Mouse (Mus musculus) urinary bladder, postnatal 25 days (tissue): ENCODE data around the gene Izumo1r.
"Not testable (repeated sequence)": the region's sequence is repeated elsewhere in the genome, so short reads cannot be mapped to it uniquely, and the experiment has no call there.

Experiments
- DNase-seq: peaks from one replicate; pipeline ENCODE4 v3.0.0; 2022; ENCODE audit warnings: low spot score

The Izumo1r gene

DNA sequence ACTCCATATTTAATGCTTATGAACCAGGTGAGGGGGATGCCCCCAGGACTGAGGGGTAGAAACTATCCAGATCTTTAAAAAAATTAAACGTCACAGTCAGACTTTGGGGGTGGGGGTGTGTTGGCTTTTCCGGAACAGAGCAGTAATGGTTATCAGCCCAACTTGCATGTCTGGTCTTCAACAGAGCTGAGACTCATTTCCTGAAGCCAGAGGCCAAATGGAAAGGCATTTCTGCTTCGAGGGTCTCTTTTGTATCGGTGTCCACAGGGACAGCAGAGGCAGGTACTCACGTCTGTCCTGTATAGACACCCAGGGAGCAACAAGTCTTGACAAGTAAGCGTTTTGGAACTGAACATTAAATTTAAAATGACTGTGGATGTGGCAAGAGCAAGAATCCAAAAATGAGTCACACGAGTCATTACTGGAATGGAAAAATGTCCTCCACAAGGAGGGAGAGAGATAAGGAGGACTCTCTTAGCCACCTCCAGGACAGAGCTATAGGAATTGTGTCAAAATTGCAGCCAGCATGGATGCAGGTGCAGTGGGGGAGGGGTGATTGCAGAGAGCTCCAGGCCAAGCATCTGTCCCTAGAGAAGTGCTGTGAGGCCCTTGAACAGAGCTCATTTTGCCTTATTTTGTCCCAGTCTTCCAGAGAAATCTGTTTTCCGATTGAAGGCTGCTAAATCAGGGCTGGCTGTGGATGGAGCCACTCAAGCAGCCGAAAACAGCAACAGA lies 1.2 kb upstream of the Izumo1r start:
- no peak for DNase-seq

DNA sequence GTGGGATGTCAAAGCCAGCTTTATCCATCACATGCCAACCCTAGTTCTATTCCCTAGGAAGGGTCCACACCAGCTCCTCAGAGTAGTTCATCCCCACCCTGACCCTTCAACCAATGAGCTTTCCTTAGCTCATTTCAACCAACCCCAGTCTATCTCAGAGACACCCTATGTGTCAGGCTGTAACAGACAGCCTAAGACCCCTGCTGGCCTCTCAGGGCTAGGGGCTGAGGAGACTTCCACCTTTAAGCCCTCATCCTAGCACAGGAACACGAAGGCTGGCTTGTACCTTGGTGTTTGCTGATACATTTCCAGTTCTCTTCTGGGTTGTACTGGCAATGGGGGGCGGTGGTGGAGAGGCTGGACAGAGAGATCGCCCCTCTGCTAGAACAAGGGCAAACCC lies 743 bp downstream of the Izumo1r start:
- DNase-seq = no peak

DNA sequence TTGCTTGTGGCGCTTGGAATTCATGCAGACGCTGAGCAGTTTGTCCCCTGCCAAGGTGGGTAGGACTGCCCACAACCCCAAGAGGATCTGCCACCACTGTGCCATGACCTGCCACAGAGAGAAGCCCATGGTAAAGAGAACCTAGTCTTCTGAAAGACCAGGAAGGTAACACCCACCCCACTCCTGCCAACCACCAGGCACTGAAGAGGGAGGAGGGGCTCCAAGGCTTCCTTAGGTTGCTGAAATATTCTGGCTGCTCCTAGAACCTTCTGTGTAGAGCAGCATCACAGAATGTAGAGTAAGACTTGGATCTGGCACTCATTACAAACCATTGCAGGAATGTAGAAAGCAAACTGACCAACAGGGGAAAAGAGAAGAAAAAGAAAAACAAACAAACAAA lies 1.3 kb downstream of the Izumo1r start:
- DNase-seq = no peak

DNA sequence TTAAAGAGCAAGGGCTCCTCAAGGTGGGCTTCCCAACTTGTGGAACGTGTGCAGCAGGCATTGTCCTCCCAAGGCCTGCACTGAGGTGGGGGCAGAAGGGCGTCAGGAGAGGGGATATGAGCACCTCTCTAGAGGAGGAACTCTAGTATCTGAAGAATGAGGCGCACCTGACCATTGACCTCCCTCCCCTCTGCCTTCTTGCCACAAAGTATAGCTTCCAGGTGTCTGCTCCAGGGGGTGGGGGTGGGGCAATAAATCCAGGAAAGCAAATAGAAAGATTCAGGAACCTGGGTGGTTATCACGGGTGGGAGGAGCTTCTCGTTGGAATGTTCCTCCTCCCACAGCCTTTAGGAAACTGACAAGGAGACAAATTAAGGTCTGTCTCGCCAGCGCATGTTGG lies 2.0 kb downstream of the Izumo1r start:
- DNase-seq = no peak

DNA sequence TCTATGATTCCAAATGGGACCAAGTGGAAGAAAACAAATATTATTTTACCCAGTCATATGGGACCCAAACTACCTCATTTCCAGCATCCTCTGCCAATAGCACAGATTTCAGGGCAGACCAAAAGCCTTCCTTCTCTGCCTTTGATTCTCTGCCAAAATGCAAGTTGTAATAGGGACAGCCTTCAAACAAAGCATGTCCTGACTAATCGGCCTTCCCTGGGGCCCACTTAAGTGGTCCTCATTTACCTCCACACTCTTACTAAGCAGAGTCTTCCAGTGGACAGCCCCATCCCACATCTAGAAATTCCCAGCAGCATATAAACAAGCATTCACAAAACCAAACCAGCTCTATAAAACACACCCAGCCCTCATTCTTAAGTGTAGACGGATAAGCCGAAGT lies 6.6 kb downstream of the Izumo1r start:
- DNase-seq = no peak

DNA sequence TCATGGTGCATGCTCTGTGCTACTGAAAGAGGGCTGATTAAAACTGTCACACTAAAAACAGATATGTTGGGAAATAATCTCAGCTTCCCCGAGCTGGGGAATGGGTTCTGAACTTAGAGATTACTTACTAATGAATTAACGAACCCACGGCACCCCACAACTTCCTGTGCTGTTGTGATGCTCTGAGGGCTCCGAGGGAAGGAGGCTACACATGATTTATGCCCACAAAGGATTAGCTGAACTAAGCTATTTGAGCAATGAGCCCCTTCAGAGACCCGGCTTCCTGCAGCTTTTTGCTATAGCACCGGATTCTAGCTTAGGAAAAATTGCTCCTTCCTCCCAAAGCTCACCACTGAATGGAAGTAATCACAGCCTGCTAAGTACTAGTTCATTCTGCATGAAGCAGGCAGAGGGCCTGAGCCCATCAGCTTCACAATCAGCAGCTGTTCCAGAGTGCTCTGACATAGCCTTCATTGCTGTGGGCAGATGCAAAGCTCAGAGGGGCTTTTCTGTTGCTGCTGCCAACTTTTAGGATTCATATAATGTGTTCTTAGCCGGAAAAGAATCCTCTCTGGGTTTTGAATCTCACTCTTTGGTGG lies 8.4 kb downstream of the Izumo1r start:
- no peak for DNase-seq

DNA sequence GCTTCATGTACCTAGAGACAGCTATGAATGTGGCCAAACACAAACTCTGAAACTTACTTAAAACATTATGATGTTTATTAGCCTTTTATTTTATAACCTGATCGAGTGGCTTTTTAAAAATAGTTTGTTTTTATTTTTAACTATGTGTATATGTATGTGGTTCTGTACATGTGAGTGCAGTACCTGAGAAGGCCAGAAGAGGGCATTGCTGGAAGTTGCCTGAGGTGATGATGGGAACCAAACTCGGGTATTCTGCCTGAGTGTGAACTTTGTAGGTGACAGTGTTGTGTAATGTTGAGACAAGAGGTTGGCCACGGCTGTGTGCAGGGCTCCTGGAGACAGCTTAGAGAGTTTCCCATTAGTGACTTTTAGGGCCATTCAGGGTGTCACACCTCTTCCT lies 9.1 kb downstream of the Izumo1r start:
- no peak for DNase-seq

DNA sequence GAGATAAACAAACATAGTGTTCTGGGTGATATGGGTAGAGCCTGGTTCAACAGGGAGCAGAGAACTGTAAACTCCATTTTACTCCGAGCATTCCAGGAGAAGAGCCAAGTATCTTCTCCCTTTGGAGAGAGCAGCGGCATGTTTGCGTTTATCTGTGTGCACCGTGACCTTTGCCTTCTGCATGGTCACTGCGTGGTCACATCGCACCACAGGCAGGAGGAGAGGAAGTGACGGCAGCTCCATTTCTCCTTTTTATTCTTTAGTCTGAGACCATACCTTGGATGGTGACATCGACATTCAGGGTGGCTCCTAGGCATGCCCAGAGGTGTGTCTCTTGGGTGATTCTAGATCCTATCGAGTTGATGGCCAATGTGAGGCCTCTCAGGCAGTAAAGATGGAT lies 10.4 kb downstream of the Izumo1r start:
- no peak for DNase-seq

DNA sequence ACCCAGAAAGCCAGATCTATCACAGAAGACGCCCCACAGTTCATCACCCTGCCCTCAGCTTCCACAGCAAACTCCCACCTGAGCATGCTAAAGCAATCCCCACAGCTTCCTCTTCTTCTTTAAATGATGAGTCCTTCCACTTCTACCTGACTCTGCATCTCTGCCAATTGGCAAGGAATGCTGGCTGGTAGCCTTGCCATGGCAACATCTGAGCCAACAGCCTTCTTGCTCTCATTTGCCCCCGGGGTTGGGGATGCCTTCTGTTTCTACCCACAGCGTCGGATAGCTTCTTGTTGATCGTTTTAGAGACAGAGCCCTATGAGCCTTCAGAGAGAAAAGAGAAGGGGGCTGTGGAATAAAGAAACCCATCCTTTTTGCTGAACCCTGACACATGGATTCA lies 11.9 kb downstream of the Izumo1r start:
- DNase-seq = no peak

DNA sequence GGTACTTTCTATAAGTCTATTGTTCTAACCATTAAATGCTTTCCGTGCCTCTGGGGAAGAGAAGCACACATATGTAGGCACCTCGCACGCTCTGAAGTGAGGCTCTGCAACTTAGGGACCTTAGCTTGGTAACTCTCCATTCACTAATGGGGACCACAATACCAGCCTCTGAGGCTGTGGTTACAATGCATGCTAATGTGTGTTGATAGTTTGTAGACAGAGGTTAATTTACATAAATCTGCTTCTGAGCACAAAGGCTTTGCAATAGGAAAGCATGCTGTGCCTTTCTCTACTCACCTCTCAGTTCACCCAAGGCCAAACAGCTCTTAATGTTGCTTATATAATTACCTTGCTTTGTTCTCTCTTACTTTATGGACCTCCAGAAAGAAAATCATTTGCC lies 13.1 kb downstream of the Izumo1r start:
- DNase-seq = no peak

DNA sequence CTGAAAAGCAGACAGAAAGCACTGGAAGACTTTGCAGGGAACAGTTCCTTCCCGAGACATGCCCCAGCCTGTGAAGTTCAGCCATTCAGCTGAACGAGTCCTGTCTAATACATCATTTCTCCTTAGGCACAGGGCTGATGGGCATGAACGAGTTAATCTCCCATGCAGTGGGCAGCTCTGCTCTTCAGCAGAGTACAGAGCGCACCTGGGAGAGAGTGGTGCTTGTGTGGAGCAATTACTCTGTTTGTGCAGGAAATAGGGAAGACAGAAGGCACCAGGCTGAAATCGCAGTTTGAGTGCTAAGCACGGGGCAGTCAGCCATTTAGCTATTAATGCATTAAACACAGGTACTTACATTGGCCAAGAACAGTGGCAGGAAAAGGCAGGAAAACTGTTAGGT lies 15.1 kb downstream of the Izumo1r start:
- DNase-seq = no peak

DNA sequence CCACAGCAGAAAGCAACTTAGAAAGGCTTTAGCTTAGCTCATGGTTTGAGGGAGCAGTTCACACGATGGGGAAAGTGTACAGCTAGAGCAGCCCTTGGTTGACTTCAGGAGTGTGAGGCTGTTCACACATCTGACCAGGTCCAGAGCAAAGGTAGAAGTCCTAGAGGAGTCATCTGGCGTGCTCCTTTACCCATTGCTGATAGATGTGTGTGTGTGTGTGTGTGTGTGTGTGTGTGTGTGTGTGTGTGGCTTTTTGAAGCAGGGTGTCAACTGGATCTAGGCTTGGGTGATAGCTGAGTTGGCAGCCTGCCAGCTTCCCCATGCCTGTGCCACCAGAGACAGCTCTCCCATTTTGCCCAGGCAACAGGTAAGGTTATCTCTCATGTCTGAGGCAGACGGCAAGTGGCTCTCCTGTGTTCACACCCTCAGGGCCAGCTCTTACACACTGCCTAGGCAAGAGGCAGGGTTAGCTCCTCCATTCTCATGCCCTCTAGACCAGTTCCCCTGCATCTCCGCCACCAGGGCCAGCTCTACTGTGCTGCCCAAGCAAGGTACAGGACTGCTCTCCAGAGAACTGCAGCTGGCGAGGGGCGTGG lies 15.9 kb downstream of the Izumo1r start:
- no peak for DNase-seq

DNA sequence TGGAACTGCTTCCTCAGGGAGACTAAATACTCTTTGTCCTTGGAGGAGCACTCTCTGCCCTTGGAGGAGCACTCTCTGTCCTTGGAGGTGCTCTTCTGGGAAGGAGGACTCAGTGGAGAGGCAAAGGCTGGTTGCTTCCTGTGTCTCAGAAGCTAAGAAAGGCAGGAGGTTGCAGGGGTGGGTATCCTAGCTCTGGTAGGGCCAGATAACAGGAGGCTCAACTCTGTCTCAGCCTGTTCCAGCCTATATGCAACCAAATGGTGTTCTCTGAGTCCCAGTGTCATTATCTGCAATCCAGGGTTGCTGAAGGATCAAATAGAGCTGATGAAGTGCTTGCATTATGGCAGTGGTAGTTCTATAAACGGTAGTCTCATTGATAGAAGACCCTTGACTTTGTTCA lies 17.8 kb downstream of the Izumo1r start:
- no peak for DNase-seq

DNA sequence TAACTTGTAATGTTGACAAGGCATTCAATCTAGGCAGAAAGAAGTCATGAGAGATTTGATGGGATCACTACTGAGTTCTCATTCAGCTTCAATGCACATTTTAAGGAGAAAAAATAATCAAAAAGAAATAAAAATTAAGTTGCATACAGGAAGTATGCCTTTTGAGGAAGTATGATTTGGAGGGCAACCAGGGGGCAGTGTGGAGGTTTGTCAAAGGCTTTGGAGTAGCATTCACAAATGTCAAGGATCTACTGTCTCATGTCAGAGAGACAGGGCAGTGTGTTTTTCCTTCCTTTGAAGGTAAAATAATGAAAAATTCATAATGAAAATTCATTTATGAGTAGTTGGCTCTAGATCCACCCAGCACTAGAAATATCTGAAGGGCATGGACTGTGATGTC lies 18.6 kb downstream of the Izumo1r start:
- no peak for DNase-seq

DNA sequence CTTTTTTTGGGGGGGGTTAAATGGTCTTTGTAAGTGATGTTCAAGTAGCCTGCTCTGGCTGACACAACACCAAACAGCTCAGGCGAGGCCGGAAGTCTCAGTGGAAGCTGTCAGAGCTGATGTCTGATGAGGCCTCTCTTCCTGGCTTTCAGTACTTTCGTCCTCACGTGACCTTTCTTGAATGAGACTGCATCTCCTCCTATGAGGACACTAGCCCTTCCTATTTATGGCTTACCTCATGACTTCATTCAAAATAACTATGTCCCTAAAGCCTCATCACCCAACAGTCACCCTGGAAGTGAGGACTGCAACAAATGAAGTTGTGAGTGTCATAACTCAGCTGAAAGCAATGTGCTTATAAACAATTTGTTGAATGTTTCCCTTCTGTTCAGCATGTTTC lies 19.1 kb downstream of the Izumo1r start:
- DNase-seq = no peak

DNA sequence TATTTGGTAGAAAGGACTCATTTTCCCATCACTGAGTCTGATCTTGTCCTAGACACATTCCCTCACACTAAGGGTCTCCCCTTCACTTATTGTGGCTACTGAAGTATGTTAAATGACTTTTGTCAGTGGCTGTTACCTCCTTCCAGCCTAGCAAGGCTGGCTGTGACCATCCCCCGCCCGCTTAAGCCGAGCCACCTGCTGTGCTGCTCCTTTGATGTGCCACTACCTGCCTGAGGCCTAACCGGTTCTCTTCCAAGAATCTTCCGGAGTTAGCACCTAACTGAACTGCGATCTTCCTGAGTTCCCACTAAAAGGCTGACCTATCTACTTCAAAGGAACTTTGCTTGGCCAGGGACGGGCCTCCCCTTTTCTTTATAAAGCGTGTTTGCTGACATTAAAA lies 27.2 kb downstream of the Izumo1r start:
- DNase-seq = not testable (repeated sequence)

DNA sequence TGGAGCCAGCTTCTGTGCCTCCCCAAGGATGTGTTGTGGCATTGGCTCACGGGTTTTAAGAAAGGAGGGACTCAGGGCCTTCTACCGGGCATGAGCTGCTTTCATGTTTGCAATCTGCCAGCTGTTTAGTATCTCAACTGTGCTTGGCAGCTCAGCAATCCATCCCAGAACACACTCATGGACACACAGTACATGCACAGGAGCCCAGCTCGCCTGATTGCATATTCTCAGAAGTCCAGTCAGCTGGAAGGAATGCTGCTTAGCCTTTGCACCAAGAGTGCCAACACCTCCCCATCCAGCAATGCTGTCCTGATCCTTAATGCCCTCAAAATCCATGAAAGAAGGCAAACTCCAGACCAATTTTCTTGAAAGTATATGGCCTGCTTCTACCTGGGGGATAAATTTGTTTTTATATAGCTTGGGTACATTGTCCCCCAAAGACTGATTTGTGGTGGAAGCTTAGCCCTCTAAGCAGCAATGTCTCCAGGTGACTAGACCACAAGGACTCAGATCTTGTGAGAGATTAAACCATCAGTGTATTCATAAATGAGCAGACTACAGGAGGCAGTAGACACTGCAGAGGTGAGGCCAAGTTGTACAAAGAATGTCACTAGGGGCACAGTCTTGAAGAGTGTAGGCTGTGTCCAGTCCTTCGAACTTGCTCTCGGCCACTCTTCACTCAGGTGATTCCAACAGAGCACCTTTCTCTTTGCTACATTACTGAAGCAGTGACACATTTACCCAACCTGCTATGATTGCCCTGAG lies 27.8 kb downstream of the Izumo1r start:
- DNase-seq = no peak

DNA sequence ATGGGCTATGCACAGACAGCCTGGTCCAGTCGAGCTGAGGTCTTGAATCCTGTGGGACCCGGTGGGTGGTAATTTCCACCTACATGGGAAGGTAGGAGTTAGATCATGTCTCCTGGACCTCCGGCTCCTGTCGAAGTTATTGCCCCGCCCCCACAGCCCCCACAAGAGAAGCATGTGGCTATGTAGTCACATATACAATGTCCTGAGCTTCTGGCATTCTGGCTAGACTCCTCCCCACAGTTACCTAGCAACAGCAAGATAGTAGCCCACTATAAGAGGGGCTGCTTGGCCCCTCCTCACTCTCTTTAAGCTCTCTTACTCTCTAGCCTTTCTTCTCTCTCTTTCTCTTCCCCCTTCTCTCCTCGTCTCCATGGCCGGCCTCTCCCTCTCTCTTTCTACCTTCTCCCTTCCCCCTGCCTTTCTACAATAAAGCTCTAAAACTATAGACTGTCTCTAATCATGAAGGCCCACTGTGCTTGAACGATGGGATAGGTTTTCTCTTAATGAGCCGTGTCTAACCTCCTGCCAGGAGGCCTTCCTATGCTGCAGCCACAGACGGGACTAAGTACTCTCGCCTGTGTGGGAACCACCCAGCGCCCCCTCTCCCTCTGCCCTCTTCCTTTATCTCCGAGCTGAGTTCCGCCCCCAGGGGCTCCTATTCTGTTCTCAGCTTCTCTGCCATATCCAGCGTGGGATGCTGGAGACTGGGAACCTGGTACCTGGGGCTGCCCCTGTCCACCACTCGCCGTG lies 31.4 kb downstream of the Izumo1r start:
- DNase-seq = no peak

DNA sequence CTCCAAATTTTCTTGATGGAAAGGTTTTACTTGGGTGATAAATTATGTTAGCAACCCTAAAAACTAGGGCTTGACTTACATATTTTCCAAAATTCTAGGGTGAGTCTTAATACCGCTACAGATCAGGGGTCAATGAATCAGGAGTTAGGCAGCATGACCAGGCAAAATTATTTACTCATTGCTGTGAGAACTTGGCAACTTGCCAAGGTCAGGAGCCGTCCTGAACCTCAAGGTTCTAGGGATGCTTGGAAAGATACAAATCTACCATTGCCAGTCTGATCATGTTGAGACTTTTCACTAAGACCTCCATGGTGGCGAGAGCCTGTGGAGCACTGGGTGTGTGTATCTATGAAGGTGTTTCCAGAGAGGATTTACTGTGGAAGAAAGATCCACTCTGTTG lies 32.2 kb downstream of the Izumo1r start:
- DNase-seq = no peak

DNA sequence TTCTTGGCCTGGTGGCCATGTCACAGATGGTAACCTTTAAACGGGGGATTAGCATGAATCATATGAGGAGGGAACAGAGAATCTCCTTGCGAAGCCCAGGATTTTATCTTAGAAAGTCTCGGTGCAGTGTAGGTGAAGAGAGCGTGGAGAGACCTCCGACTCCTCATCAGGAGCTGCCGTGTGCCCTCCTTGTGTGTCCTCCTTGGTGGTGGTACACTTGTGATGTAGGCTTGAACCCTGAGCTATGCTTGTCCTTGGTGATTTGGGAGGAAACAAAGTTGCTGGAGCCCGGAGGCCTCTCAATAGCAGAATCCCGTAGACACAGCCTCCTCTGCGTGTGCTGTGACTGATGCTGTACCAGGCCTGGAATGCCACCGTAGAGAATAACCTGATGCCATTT lies 32.9 kb downstream of the Izumo1r start:
- no peak for DNase-seq

DNA sequence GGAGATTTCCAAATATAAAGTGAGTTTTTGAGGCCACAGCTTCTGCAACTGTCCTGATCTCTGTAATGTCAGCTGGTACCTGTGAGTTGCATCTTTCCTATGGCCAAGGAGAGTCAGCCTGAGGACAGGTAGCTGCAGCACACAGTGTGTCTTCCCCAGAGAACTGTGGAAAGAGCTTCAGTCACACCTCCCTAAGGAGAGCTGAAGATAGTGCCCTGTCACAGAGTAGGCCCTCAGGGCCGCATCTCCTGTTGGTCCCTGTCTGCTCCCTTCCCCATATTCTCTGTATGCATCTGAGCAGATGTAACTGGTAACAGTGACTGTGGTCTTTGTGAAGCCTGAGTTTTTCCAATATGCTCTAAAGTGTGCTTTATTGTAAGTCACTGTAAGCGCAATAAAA lies 33.4 kb downstream of the Izumo1r start:
- no peak for DNase-seq

DNA sequence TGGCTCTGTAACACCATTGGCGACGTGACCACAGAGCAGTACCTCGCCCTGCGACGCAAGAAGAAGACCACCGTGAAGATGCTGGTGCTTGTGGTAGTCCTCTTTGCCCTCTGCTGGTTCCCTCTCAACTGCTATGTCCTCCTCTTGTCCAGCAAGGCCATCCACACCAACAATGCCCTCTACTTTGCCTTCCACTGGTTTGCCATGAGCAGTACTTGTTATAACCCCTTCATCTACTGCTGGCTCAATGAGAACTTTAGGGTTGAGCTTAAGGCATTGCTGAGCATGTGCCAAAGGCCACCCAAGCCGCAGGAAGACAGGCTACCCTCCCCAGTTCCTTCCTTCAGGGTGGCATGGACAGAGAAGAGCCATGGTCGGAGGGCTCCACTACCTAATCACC lies 35.4 kb downstream of the Izumo1r start:
- DNase-seq = no peak
